Mouse (Mus musculus) heart, adult 2 months (tissue): Measurements from ENCODE around the gene Arpc3.

ENCODE experiments used
- CTCF ChIP-seq: fragments of 200-600 bp; IDR thresholded peaks from 2 replicates; pipeline ENCODE4 v1.8.1; 2022; ENCODE audit warnings: antibody characterized with exemption, mild to moderate bottlenecking, moderate library complexity
- EP300 ChIP-seq: fragments of 200-500 bp; IDR thresholded peaks from 2 replicates; pipeline ENCODE4 v1.6.1; 2011; ENCODE audit warnings: low read depth, low read length, control low read depth; ENCODE audit not compliant: insufficient read depth
- POLR2A ChIP-seq: fragments of 200-500 bp; IDR thresholded peaks from 2 replicates; pipeline ENCODE4 v1.6.1; 2011; ENCODE audit warnings: mild to moderate bottlenecking, low read depth, low read length, control low read depth; ENCODE audit not compliant: insufficient read depth

- no peak for TF ChIP-seq CTCF
- no peak for TF ChIP-seq POLR2A
- no peak for TF ChIP-seq EP300
Observed at GRCm38 (mm10) chr5:122371591-122372191, 20.0 kb upstream of the Arpc3 start, which contains the start of gene Gpn3.
